Mouse (Mus musculus): ENCODE data around the gene Recql5. TPM values are rescaled to one million over a fixed set of nuclear protein-coding genes. Genes with fewer than 3 reads are reported as not detected.

The Recql5 gene
- total RNA-seq, 2 experiments from 2014 or later = 7.5 to 8.6 TPM

- DNase-seq = no peak
- no peak overlapping the region for H3K27ac ChIP-seq
- TF ChIP-seq CTCF (IDR thresholded peaks at IDR 0.05) = no peak
- no peak overlapping the region for H3K4me3 ChIP-seq
- intact Hi-C loops (cut with DNase I) = no loop called here
These were observed 4.2 kb downstream of the Recql5 start for GRCm38 (mm10) chr11:115929031-115929430.

- no peak for DNase-seq
- no peak for TF ChIP-seq CTCF (IDR thresholded peaks at IDR 0.05)
- Histone ChIP-seq H3K4me3 (no peak overlapping the region), H3K27ac (no peak overlapping the region)
- intact Hi-C loops (cut with DNase I) = no loop called here
These were observed 11.3 kb downstream of the Recql5 start for GRCm38 (mm10) chr11:115921986-115922385.

GRCm38 (mm10) chr11:115920110-115920818, 13.0 kb downstream of the Recql5 start:
- intact Hi-C loops (cut with DNase I) = no loop called here
- Histone ChIP-seq H3K27ac (no peak overlapping the region), H3K4me3 (no peak overlapping the region)
- peak; percentile 44 for DNase-seq
- TF ChIP-seq CTCF (IDR thresholded peaks at IDR 0.05) = peak; percentile 79

- H3K4me3 ChIP-seq = no peak overlapping the region
- intact Hi-C loops (cut with DNase I) = no loop called here
- DNase-seq = no peak
- H3K27ac ChIP-seq = no peak overlapping the region
- TF ChIP-seq CTCF (IDR thresholded peaks at IDR 0.05) = no peak
These were observed 14.2 kb downstream of the Recql5 start for GRCm38 (mm10) chr11:115919073-115919472.

- Histone ChIP-seq H3K4me3 (no peak overlapping the region), H3K27ac (no peak overlapping the region)
- no peak for TF ChIP-seq CTCF (IDR thresholded peaks at IDR 0.05)
- intact Hi-C loops (cut with DNase I) = no loop called here
- DNase-seq = no peak
These were observed 14.6 kb downstream of the Recql5 start for GRCm38 (mm10) chr11:115918637-115919036.

GRCm38 (mm10) chr11:115916579-115916978, 16.7 kb downstream of the Recql5 start:
- Histone ChIP-seq H3K27ac (no peak overlapping the region), H3K4me3 (no peak overlapping the region)
- intact Hi-C loops (cut with DNase I) = no loop called here
- DNase-seq = no peak
- no peak for TF ChIP-seq CTCF (IDR thresholded peaks at IDR 0.05)

GRCm38 (mm10) chr11:115911632-115912376, 21.5 kb downstream of the Recql5 start, which contains the start of gene Smim6:
Gene Smim6, plus strand, starts transcription at chr11:115912017.
- H3K27ac ChIP-seq = no peak within 1 kb of the TSS
- intact Hi-C loops (cut with DNase I) = no loop called here
- no peak for DNase-seq
- no peak for TF ChIP-seq CTCF (IDR thresholded peaks at IDR 0.05)
- H3K4me3 ChIP-seq = no peak within 1 kb of the TSS

GRCm38 (mm10) chr11:115911134-115911561, 22.1 kb downstream of the Recql5 start:
- no peak for TF ChIP-seq CTCF (IDR thresholded peaks at IDR 0.05)
- DNase-seq = no peak
- no peak overlapping the region for H3K27ac ChIP-seq
- no peak overlapping the region for H3K4me3 ChIP-seq
- intact Hi-C loops (cut with DNase I) = no loop called here

- Histone ChIP-seq H3K27ac (no peak overlapping the region), H3K4me3 (no peak overlapping the region)
- TF ChIP-seq CTCF (IDR thresholded peaks at IDR 0.05) = no peak
- DNase-seq = no peak
- intact Hi-C loops (cut with DNase I) = no loop called here
These were observed 26.8 kb downstream of the Recql5 start for GRCm38 (mm10) chr11:115906521-115906920.

- no peak for DNase-seq
- no peak overlapping the region for H3K4me3 ChIP-seq
- no peak overlapping the region for H3K27ac ChIP-seq
- intact Hi-C loops (cut with DNase I) = no loop called here
- TF ChIP-seq CTCF (IDR thresholded peaks at IDR 0.05) = no peak
These were observed 27.2 kb downstream of the Recql5 start for GRCm38 (mm10) chr11:115906116-115906515.

- no peak for TF ChIP-seq CTCF (IDR thresholded peaks at IDR 0.05)
- H3K4me3 ChIP-seq = no peak overlapping the region
- no peak overlapping the region for H3K27ac ChIP-seq
- intact Hi-C loops (cut with DNase I) = no loop called here
- DNase-seq = no peak
These were observed 28.1 kb downstream of the Recql5 start for GRCm38 (mm10) chr11:115904956-115905790.

GRCm38 (mm10) chr11:115904231-115904955, 28.9 kb downstream of the Recql5 start:
- Histone ChIP-seq H3K27ac (peak overlapping the region; percentile 70; the same call in 1 of the 2 replicates), H3K4me3 (no peak overlapping the region)
- intact Hi-C loops (cut with DNase I) = no loop called here
- no peak for TF ChIP-seq CTCF (IDR thresholded peaks at IDR 0.05)
- no peak for DNase-seq
